ENCODE assay signal across 8 mouse cellular contexts in the genomic region with DNA sequence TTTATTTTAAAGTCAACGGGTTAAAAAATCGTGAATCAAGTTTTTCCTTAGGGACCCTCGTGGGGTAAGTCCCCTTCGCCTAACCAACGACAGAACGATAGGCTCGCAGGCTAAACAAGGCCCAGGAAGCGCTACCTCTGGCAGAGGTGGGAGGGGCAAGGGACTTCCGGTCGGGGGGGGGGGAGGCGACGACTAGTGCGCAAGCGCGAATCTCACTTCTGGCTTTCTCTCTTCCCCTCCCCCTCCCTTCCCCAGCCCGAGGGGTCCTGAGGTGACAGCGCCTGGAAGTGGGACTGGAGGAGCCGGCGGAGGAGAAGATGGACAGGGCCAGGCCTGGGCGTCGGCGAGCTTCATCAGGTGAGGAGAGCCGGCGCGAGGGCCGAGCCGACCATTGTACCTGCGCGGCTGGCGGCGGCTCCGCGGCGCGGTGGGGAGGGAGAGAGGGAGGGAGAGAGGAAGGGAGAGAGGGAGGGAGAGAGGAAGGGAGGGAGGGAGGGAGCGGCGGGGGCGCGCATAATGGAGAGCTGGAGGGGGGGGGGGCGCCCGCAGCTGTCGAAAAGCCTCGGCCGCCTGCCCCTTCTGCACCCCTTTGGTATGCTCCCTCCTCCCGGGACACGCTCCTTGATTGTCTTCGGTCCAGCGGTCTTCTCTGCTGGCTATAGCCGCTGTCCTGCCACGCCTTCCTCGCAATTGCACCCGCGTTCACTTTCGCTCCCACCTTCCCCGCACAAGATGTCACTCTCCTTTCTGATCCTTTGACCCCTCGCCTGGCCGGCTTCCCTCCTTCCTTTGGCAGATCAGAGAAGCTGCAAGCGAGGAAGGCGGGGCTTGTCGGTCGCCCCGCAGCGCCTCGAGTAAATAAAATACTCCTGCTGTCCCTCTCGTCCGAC. TPM values are rescaled to one million over a fixed set of nuclear protein-coding genes. Genes with fewer than 3 reads are reported as not detected.
DNase-seq lines count a peak whose midpoint lies in the region; ATAC-seq and TF ChIP-seq lines count a peak whose summit lies in the region.

No protein-coding gene starts in this region.

- TF ChIP-seq EP300 in ES-Bruce4 (IDR thresholded peaks at IDR 0.05; ENCODE audit: insufficient read depth, low read depth, low read length), result 0 out of 2 replicates have a peak, but pooled peaks have one; percentile 50
- TF ChIP-seq EP300 in heart, postnatal 0 days (IDR thresholded peaks at IDR 0.05; ENCODE audit: low read depth), result no peak
- no peak for TF ChIP-seq EP300 in liver, embryonic 14.5 days (IDR thresholded peaks at IDR 0.05; ENCODE audit: low read depth)

- H3K36me3 ChIP-seq in ES-Bruce4 (ENCODE audit: control insufficient read depth, insufficient read depth, low read length, poor library complexity, severe bottlenecking), result no peaks in the 10 kb centered on the region
- no peaks in the 10 kb centered on the region for H3K36me3 ChIP-seq in forebrain, embryonic 12.5 days (replicated peaks)
- no peaks in the 10 kb centered on the region for H3K36me3 ChIP-seq in heart, postnatal 0 days (replicated peaks; ENCODE audit: control insufficient read depth, insufficient read depth, low read length)
- H3K36me3 ChIP-seq in liver, embryonic 14.5 days (replicated peaks; ENCODE audit: control insufficient read depth, insufficient read depth, low read depth), result peaks cover 3% of the 10 kb centered on the region
- H3K36me3 ChIP-seq in neural tube, embryonic 11.5 days (ENCODE audit: control insufficient read depth, insufficient read depth, low read length), result no peaks in the 10 kb centered on the region
- H3K36me3 ChIP-seq in stomach, embryonic 16.5 days (ENCODE audit: control insufficient read depth, insufficient read depth, low read length), result no peaks in the 10 kb centered on the region

- no peaks in the 10 kb centered on the region for H3K9me3 ChIP-seq in ES-Bruce4 (replicated peaks; ENCODE audit: control insufficient read depth, insufficient read depth, low read length, poor library complexity, severe bottlenecking)
- H3K9me3 ChIP-seq in forebrain, embryonic 12.5 days, result no peaks in the 10 kb centered on the region
- no peaks in the 10 kb centered on the region for H3K9me3 ChIP-seq in heart, postnatal 0 days (replicated peaks; ENCODE audit: control insufficient read depth, low read length)
- no peaks in the 10 kb centered on the region for H3K9me3 ChIP-seq in liver, embryonic 14.5 days (ENCODE audit: control insufficient read depth, low read length)
- no peaks in the 10 kb centered on the region for H3K9me3 ChIP-seq in neural tube, embryonic 11.5 days (ENCODE audit: control insufficient read depth, low read length)
- H3K9me3 ChIP-seq in stomach, embryonic 16.5 days (replicated peaks; ENCODE audit: control insufficient read depth, low read length), result no peaks in the 10 kb centered on the region

- peak overlapping the region; percentile 55 for H3K4me2 ChIP-seq in forebrain, embryonic 12.5 days
- H3K4me2 ChIP-seq in heart, postnatal 0 days (ENCODE audit: low read depth, low read length), result peak overlapping the region; percentile 64
- H3K4me2 ChIP-seq in liver, embryonic 14.5 days (ENCODE audit: low read depth), result peak overlapping the region; percentile 88
- peak overlapping the region; percentile 50 for H3K4me2 ChIP-seq in neural tube, embryonic 11.5 days (ENCODE audit: low read depth)
- H3K4me2 ChIP-seq in stomach, embryonic 16.5 days (ENCODE audit: low read depth, low read length), result peak overlapping the region; percentile 59

- no peak overlapping the region for H3K27ac ChIP-seq in ES-Bruce4 (ENCODE audit: insufficient read depth, low read length)
- peak overlapping the region; percentile 97 for H3K27ac ChIP-seq in forebrain, embryonic 12.5 days
- H3K27ac ChIP-seq in heart, postnatal 0 days (ENCODE audit: low read depth), result peak overlapping the region; percentile 90
- H3K27ac ChIP-seq in liver, embryonic 14.5 days, result peak overlapping the region; percentile 93
- H3K27ac ChIP-seq in neural tube, embryonic 11.5 days (ENCODE audit: low read depth, low read length), result peak overlapping the region; percentile 93
- peak overlapping the region; percentile 93 for H3K27ac ChIP-seq in stomach, embryonic 16.5 days (ENCODE audit: low read length)

- peaks cover 6% of the 10 kb centered on the region for H3K4me1 ChIP-seq in ES-Bruce4 (ENCODE audit: control insufficient read depth, insufficient read depth, low read length)
- H3K4me1 ChIP-seq in forebrain, embryonic 12.5 days, result peaks cover 12% of the 10 kb centered on the region
- H3K4me1 ChIP-seq in heart, postnatal 0 days (ENCODE audit: control insufficient read depth, insufficient read depth), result peaks cover 7% of the 10 kb centered on the region; the same call in 1 of the 2 replicates
- H3K4me1 ChIP-seq in liver, embryonic 14.5 days (replicated peaks; ENCODE audit: control insufficient read depth in 2 of 2, insufficient read depth in 2 of 2, low read length in 1 of 2), result peaks cover 47% of the 10 kb centered on the region in 2 experiments
- H3K4me1 ChIP-seq in neural tube, embryonic 11.5 days (ENCODE audit: control insufficient read depth, insufficient read depth, low read length), result peaks cover 4% of the 10 kb centered on the region; the same call in 1 of the 2 replicates
- H3K4me1 ChIP-seq in stomach, embryonic 16.5 days (ENCODE audit: control insufficient read depth, insufficient read depth, low read length), result peaks cover 8% of the 10 kb centered on the region

- H3K4me3 ChIP-seq in ES-Bruce4 (ENCODE audit: low read depth, low read length), result peak overlapping the region; percentile 92
- peak overlapping the region; percentile 74 for H3K4me3 ChIP-seq in forebrain, embryonic 12.5 days (replicated peaks)
- H3K4me3 ChIP-seq in heart, postnatal 0 days (ENCODE audit: low read depth, low read length), result peak overlapping the region; percentile 82
- peak overlapping the region; percentile 75 to 91 for H3K4me3 ChIP-seq in liver, embryonic 14.5 days (ENCODE audit: insufficient read depth in 1 of 2, low read depth in 2 of 2, low read length in 2 of 2)
- H3K4me3 ChIP-seq in neural tube, embryonic 11.5 days (ENCODE audit: low read depth, low read length), result peak overlapping the region; percentile 73
- peak overlapping the region; percentile 74 for H3K4me3 ChIP-seq in stomach, embryonic 16.5 days (replicated peaks; ENCODE audit: low read length)

- ATAC-seq in forebrain, embryonic 12.5 days (ENCODE audit: low FRiP score), result peak; percentile 93
- ATAC-seq in heart, postnatal 0 days (ENCODE audit: insufficient read depth, low read depth), result peak; percentile 89
- ATAC-seq in liver, embryonic 14.5 days (ENCODE audit: insufficient read depth), result peak; percentile 53
- peak; percentile 92 for ATAC-seq in neural tube, embryonic 11.5 days (ENCODE audit: insufficient read depth, low FRiP score, low TSS enrichment)
- peak; percentile 87 for ATAC-seq in stomach, embryonic 16.5 days (ENCODE audit: insufficient read depth, low FRiP score)

- no peak for TF ChIP-seq POLR2A in ES-Bruce4 (IDR thresholded peaks at IDR 0.05; ENCODE audit: insufficient read depth, low read length)

- under 1% methylated on average over 46 of the region's 66 CpGs for WGBS in forebrain, embryonic 12.5 days
- under 1% methylated on average over 45 of the region's 66 CpGs for WGBS in heart, postnatal 0 days
- WGBS in liver, embryonic 14.5 days (ENCODE audit: insufficient replicate concordance), result under 1% methylated on average over 53 of the region's 66 CpGs
- under 1% methylated on average over 39 of the region's 66 CpGs for WGBS in neural tube, embryonic 11.5 days
- WGBS in stomach, embryonic 16.5 days, result under 1% methylated on average over 48 of the region's 66 CpGs

- no peak for TF ChIP-seq CTCF in ES-Bruce4 (IDR thresholded peaks at IDR 0.05; ENCODE audit: low read depth, low read length)
- no peak for TF ChIP-seq CTCF in heart, postnatal 0 days (IDR thresholded peaks at IDR 0.05; ENCODE audit: low read depth)
- TF ChIP-seq CTCF in liver, embryonic 14.5 days (IDR thresholded peaks at IDR 0.05; ENCODE audit: low read depth), result no peak

- H3K27me3 ChIP-seq in ES-Bruce4 (ENCODE audit: control insufficient read depth, insufficient read depth, low read length, poor library complexity, severe bottlenecking), result no peaks in the 10 kb centered on the region
- no peaks in the 10 kb centered on the region for H3K27me3 ChIP-seq in forebrain, embryonic 12.5 days
- no peaks in the 10 kb centered on the region for H3K27me3 ChIP-seq in heart, postnatal 0 days (ENCODE audit: control insufficient read depth, insufficient read depth, low read length)
- H3K27me3 ChIP-seq in liver, embryonic 14.5 days (ENCODE audit: control insufficient read depth, insufficient read depth, low read length), result no peaks in the 10 kb centered on the region
- H3K27me3 ChIP-seq in neural tube, embryonic 11.5 days (ENCODE audit: control insufficient read depth, insufficient read depth, low read length), result no peaks in the 10 kb centered on the region
- H3K27me3 ChIP-seq in stomach, embryonic 16.5 days (ENCODE audit: control insufficient read depth, insufficient read depth, low read length), result no peaks in the 10 kb centered on the region

- peak overlapping the region; percentile 67 for H3K9ac ChIP-seq in ES-Bruce4 (ENCODE audit: low read depth, poor library complexity, severe bottlenecking)
- peak overlapping the region; percentile 71 for H3K9ac ChIP-seq in forebrain, embryonic 12.5 days
- H3K9ac ChIP-seq in heart, postnatal 0 days (replicated peaks; ENCODE audit: low read depth, low read length), result peak overlapping the region; percentile 76
- peak overlapping the region; percentile 95 for H3K9ac ChIP-seq in liver, embryonic 14.5 days (replicated peaks)
- H3K9ac ChIP-seq in neural tube, embryonic 11.5 days (ENCODE audit: low read length), result peak overlapping the region; percentile 47
- H3K9ac ChIP-seq in stomach, embryonic 16.5 days (ENCODE audit: low read length), result peak overlapping the region; percentile 93

- peak; percentile 85 for DNase-seq in c-Kit-positive CD71-positive TER-119-positive erythroid progenitor cells, embryonic 14.5 days (ENCODE audit: low spot score)
- peak; percentile 90 for DNase-seq in heart, postnatal 0 days (ENCODE audit: low spot score)
- peak; percentile 91 to 92 for DNase-seq in kidney, postnatal 36 days
- peak; percentile 70 to 77 (median 75) for DNase-seq in liver, embryonic 14.5 days (ENCODE audit: low read depth in 3 of 3, low spot score in 3 of 3)
- DNase-seq in neural tube, embryonic 11.5 days (ENCODE audit: low spot score), result peak; percentile 93

RNA-seq across cellular contexts. Expression of gene Senp7, which starts 27.3 kb away (rescaled TPM):
- polyA plus RNA-seq in ES-Bruce4 (2011; ENCODE audit: insufficient read depth, insufficient read length, low read depth, missing spikeins), result 18.8 and 24.4 TPM in 2 replicates
- polyA plus RNA-seq in forebrain, embryonic 12.5 days (2016; fragmentation: Nextera tagmentation; extraction: Ambion mirVana), result 43.8 and 49.2 TPM in 2 replicates
- 9.5 and 16.2 TPM in 2 replicates for total RNA-seq in heart, postnatal 0 days (2014; rRNA removed; ENCODE audit: low replicate concordance)
- polyA plus RNA-seq in heart, postnatal 0 days (2015; fragmentation: Nextera tagmentation; extraction: Ambion mirVana), result 14.0 and 14.7 TPM in 2 replicates
- 6.9 and 8.7 TPM in 2 replicates for polyA plus RNA-seq in liver, embryonic 14.5 days (2012; rRNA removed)
- 15.5 and 16.9 TPM in 2 replicates for polyA plus RNA-seq in liver, embryonic 14.5 days (2014; fragmentation: Nextera tagmentation; extraction: Ambion mirVana)
- polyA plus RNA-seq in neural tube, embryonic 11.5 days (2014; fragmentation: Nextera tagmentation; extraction: Ambion mirVana), result 41.7 and 42.5 TPM in 2 replicates
- 27.0 and 27.3 TPM in 2 replicates for polyA plus RNA-seq in stomach, embryonic 16.5 days (2015; fragmentation: Nextera tagmentation; extraction: Ambion mirVana)

RNA-seq across cellular contexts. Expression of gene Trmt10c, which starts 37.8 kb away (rescaled TPM):
- 24.3 and 25.3 TPM in 2 replicates for polyA plus RNA-seq in ES-Bruce4 (2011; ENCODE audit: insufficient read depth, insufficient read length, low read depth, missing spikeins)
- polyA plus RNA-seq in forebrain, embryonic 12.5 days (2016; fragmentation: Nextera tagmentation; extraction: Ambion mirVana), result 29.5 and 31.0 TPM in 2 replicates
- 8.8 and 20.5 TPM in 2 replicates for total RNA-seq in heart, postnatal 0 days (2014; rRNA removed; ENCODE audit: low replicate concordance)
- 19.9 and 21.0 TPM in 2 replicates for polyA plus RNA-seq in heart, postnatal 0 days (2015; fragmentation: Nextera tagmentation; extraction: Ambion mirVana)
- polyA plus RNA-seq in liver, embryonic 14.5 days (2012; rRNA removed), result 3.2 and 6.1 TPM in 2 replicates
- 16.1 and 17.7 TPM in 2 replicates for polyA plus RNA-seq in liver, embryonic 14.5 days (2014; fragmentation: Nextera tagmentation; extraction: Ambion mirVana)
- 30.3 and 30.6 TPM in 2 replicates for polyA plus RNA-seq in neural tube, embryonic 11.5 days (2014; fragmentation: Nextera tagmentation; extraction: Ambion mirVana)
- polyA plus RNA-seq in stomach, embryonic 16.5 days (2015; fragmentation: Nextera tagmentation; extraction: Ambion mirVana), result 22.6 and 28.5 TPM in 2 replicates

RNA-seq across cellular contexts. Expression of gene Pcnp, which starts 45.9 kb away (rescaled TPM):
- polyA plus RNA-seq in ES-Bruce4 (2011; ENCODE audit: insufficient read depth, insufficient read length, low read depth, missing spikeins), result 248 and 256 TPM in 2 replicates
- 316 and 329 TPM in 2 replicates for polyA plus RNA-seq in forebrain, embryonic 12.5 days (2016; fragmentation: Nextera tagmentation; extraction: Ambion mirVana)
- 32.9 and 37.1 TPM in 2 replicates for total RNA-seq in heart, postnatal 0 days (2014; rRNA removed; ENCODE audit: low replicate concordance)
- polyA plus RNA-seq in heart, postnatal 0 days (2015; fragmentation: Nextera tagmentation; extraction: Ambion mirVana), result 104 and 111 TPM in 2 replicates
- polyA plus RNA-seq in liver, embryonic 14.5 days (2012; rRNA removed), result 22.2 and 33.6 TPM in 2 replicates
- 102 and 107 TPM in 2 replicates for polyA plus RNA-seq in liver, embryonic 14.5 days (2014; fragmentation: Nextera tagmentation; extraction: Ambion mirVana)
- polyA plus RNA-seq in neural tube, embryonic 11.5 days (2014; fragmentation: Nextera tagmentation; extraction: Ambion mirVana), result 311 and 312 TPM in 2 replicates
- 200 and 216 TPM in 2 replicates for polyA plus RNA-seq in stomach, embryonic 16.5 days (2015; fragmentation: Nextera tagmentation; extraction: Ambion mirVana)
